Mouse (Mus musculus) heart, embryonic 16.5 days (tissue): ENCODE results near the gene Gm17334. TPM values are rescaled to one million over a fixed set of nuclear protein-coding genes. Genes with fewer than 3 reads are reported as not detected.
"Not testable (repeated sequence)": the region's sequence is repeated elsewhere in the genome, so short reads cannot be mapped to it uniquely, and the experiment has no call there.

Source experiments
- ATAC-seq: fragments of 200-750 bp; cut with Nextera tagmentation; replicated peaks from 2 replicates; pipeline ENCODE4 v1.8.0; 2017; ENCODE audit warnings: moderate number of reproducible peaks; ENCODE audit not compliant: insufficient read depth, low FRiP score; ENCODE audit errors: extremely low read depth
- H3K27ac ChIP-seq: fragments of 300-500 bp; sonication (generic); 2 replicates; pipeline ENCODE4 v1.5.1; 2014; ENCODE audit warnings: mild to moderate bottlenecking, low read length, control low read depth, moderate library complexity
- H3K27me3 ChIP-seq: fragments of 300-500 bp; sonication (generic); 2 replicates; pipeline ENCODE4 v1.6.1; 2014; ENCODE audit warnings: low read length, mixed read lengths; ENCODE audit not compliant: control insufficient read depth, insufficient read depth
- H3K36me3 ChIP-seq: fragments of 300-500 bp; sonication (generic); 2 replicates; pipeline ENCODE4 v1.6.1; 2014; ENCODE audit not compliant: control insufficient read depth, insufficient read depth
- H3K4me1 ChIP-seq: fragments of 300-500 bp; sonication (generic); 2 replicates; pipeline ENCODE4 v1.6.1; 2014; ENCODE audit warnings: low read length, mixed read lengths; ENCODE audit not compliant: control insufficient read depth, insufficient read depth
- H3K4me2 ChIP-seq: fragments of 300-500 bp; sonication (generic); 2 replicates; pipeline ENCODE4 v1.6.1; 2014; ENCODE audit warnings: low read depth, mild to moderate bottlenecking, control low read depth, low read length
- H3K4me3 ChIP-seq: fragments of 300-500 bp; sonication (generic); 2 replicates; pipeline ENCODE4 v1.5.1; 2014; ENCODE audit warnings: mild to moderate bottlenecking, control low read depth, low read length
- H3K9ac ChIP-seq: fragments of 300-500 bp; sonication (generic); 2 replicates; pipeline ENCODE4 v1.6.1; 2014; ENCODE audit warnings: low read length, control low read depth
- H3K9me3 ChIP-seq: fragments of 300-500 bp; sonication (generic); replicated peaks from 2 replicates; pipeline ENCODE4 v1.6.1; 2016; ENCODE audit warnings: low read length; ENCODE audit not compliant: control insufficient read depth
- WGBS: fragments of 180-500 bp; shearing (Covaris S2); extraction: QIAGEN DNeasy Blood & Tissue Kit; methylation state at CpG from one replicate; pipeline ENCODE4 v1.1.7; 2014; 5-methylcytosine and 5-hydroxymethylcytosine counted together
- polyA plus RNA-seq: library from polyadenylated mRNA; unstranded; fragments of >200 nt; fragmentation: Nextera tagmentation; extraction: Ambion mirVana; gene quantifications from 2 replicates; pipeline ENCODE4 v1.2.1, GENCODE M21; 2015

The Gm17334 gene
- polyA plus RNA-seq, 1 experiment from 2014 or later: 0.53 TPM

- no peak for ATAC-seq
- Histone ChIP-seq H3K27ac (peak overlapping the region; percentile 98), H3K4me1 (peaks cover 48% of the 10 kb centered on the region), H3K4me3 (no peak overlapping the region), H3K27me3 (no peaks in the 10 kb centered on the region), H3K9ac (no peak overlapping the region), H3K4me2 (no peak overlapping the region), H3K36me3 (no peaks in the 10 kb centered on the region), H3K9me3 (no peaks in the 10 kb centered on the region)
- WGBS: 61% methylated on average over 5 of the region's 5 CpGs
Measured at GRCm38 (mm10) chr11:53761284-53761683, 11.7 kb downstream of the Gm17334 start.

GRCm38 (mm10) chr11:53759545-53760406 is 13.2 kb downstream of the Gm17334 start:
- Histone ChIP-seq H3K4me2 (peak overlapping the region; percentile 10), H3K9me3 (no peaks in the 10 kb centered on the region), H3K36me3 (no peaks in the 10 kb centered on the region), H3K4me1 (peaks cover 46% of the 10 kb centered on the region), H3K27me3 (no peaks in the 10 kb centered on the region), H3K4me3 (no peak overlapping the region), H3K27ac (peak overlapping the region; percentile 28), H3K9ac (0 out of 2 replicates have a peak overlapping the region, but pooled peaks have one; percentile 4)
- no peak for ATAC-seq
- whole genome bisulfite sequencing: 27% methylated on average over 22 of the region's 22 CpGs

- no peak overlapping the region for H3K4me3 ChIP-seq
- no peaks in the 10 kb centered on the region for H3K36me3 ChIP-seq
- H3K4me1 ChIP-seq: peaks cover 38% of the 10 kb centered on the region
- no peak overlapping the region for H3K4me2 ChIP-seq
- WGBS: 44% methylated on average over 6 of the region's 6 CpGs
- H3K27ac ChIP-seq: peak overlapping the region; percentile 28
- 0 out of 2 replicates have a peak, but pooled peaks have one; percentile 18 for ATAC-seq
- H3K9ac ChIP-seq: no peak overlapping the region
- H3K9me3 ChIP-seq: no peaks in the 10 kb centered on the region
- H3K27me3 ChIP-seq: no peaks in the 10 kb centered on the region
Measured at GRCm38 (mm10) chr11:53758791-53759351, 14.1 kb downstream of the Gm17334 start.

GRCm38 (mm10) chr11:53758033-53758432 is 15.0 kb downstream of the Gm17334 start:
- peaks cover 29% of the 10 kb centered on the region for H3K4me1 ChIP-seq
- H3K4me3 ChIP-seq, H3K27ac ChIP-seq, H3K9me3 ChIP-seq, H3K36me3 ChIP-seq, H3K9ac ChIP-seq, ATAC-seq, H3K27me3 ChIP-seq, H3K4me2 ChIP-seq: not testable (repeated sequence)
- WGBS: 77% methylated on average over 9 of the region's 9 CpGs

- 84% methylated on average over 4 of the region's 4 CpGs for WGBS
- Histone ChIP-seq H3K36me3 (no peaks in the 10 kb centered on the region), H3K9ac (no peak overlapping the region), H3K4me2 (no peak overlapping the region), H3K27me3 (no peaks in the 10 kb centered on the region), H3K27ac (no peak overlapping the region), H3K9me3 (peaks cover 4% of the 10 kb centered on the region; the same call in 1 of the 2 replicates), H3K4me3 (no peak overlapping the region), H3K4me1 (peaks cover 25% of the 10 kb centered on the region)
- no peak for ATAC-seq
Measured at GRCm38 (mm10) chr11:53757612-53758011, 15.4 kb downstream of the Gm17334 start.

- Histone ChIP-seq H3K4me3 (no peak overlapping the region), H3K4me1 (peaks cover 9% of the 10 kb centered on the region), H3K27ac (no peak overlapping the region), H3K9ac (no peak overlapping the region), H3K36me3 (no peaks in the 10 kb centered on the region), H3K4me2 (no peak overlapping the region), H3K27me3 (no peaks in the 10 kb centered on the region), H3K9me3 (peaks cover 4% of the 10 kb centered on the region; the same call in 1 of the 2 replicates)
- WGBS: 78% methylated on average over 12 of the region's 12 CpGs
- ATAC-seq: 0 out of 2 replicates have a peak, but pooled peaks have one; percentile 15
Measured at GRCm38 (mm10) chr11:53755011-53755595, 17.9 kb downstream of the Gm17334 start.

- Histone ChIP-seq H3K9ac (no peak overlapping the region), H3K4me3 (no peak overlapping the region), H3K4me2 (no peak overlapping the region), H3K27ac (no peak overlapping the region), H3K4me1 (no peaks in the 10 kb centered on the region), H3K27me3 (no peaks in the 10 kb centered on the region), H3K9me3 (peaks cover 4% of the 10 kb centered on the region; the same call in 1 of the 2 replicates), H3K36me3 (no peaks in the 10 kb centered on the region)
- 51% methylated on average over 5 of the region's 5 CpGs for WGBS
- no peak for ATAC-seq
Measured at GRCm38 (mm10) chr11:53749716-53750352, 23.2 kb downstream of the Gm17334 start.

GRCm38 (mm10) chr11:53749306-53749705 is 23.7 kb downstream of the Gm17334 start:
- Histone ChIP-seq H3K27ac (no peak overlapping the region), H3K9me3 (peaks cover 4% of the 10 kb centered on the region; the same call in 1 of the 2 replicates), H3K27me3 (no peaks in the 10 kb centered on the region), H3K4me2 (no peak overlapping the region), H3K36me3 (no peaks in the 10 kb centered on the region), H3K9ac (no peak overlapping the region), H3K4me3 (no peak overlapping the region), H3K4me1 (no peaks in the 10 kb centered on the region)
- no peak for ATAC-seq
- WGBS: 78% methylated on average over 4 of the region's 4 CpGs
